Mouse (Mus musculus) thymus, adult 2 months (tissue): ENCODE measurements around the gene Xrcc4.

Experiments used
- CTCF ChIP-seq: fragments of 200-500 bp; IDR thresholded peaks from 2 replicates; pipeline ENCODE4 v1.5.1; 2012; ENCODE audit warnings: mild to moderate bottlenecking, control low read depth, low read length, moderate library complexity, borderline replicate concordance; ENCODE audit not compliant: control insufficient read depth, poor library complexity, insufficient read depth; ENCODE audit errors: extremely low read depth
- POLR2A ChIP-seq: fragments of 200-500 bp; IDR thresholded peaks from 2 replicates; pipeline ENCODE4 v1.6.1; 2012; ENCODE audit warnings: mild to moderate bottlenecking, low read length, control low read depth, moderate library complexity; ENCODE audit not compliant: control insufficient read depth, poor library complexity, insufficient read depth; ENCODE audit errors: extremely low read depth

- TF ChIP-seq POLR2A = no peak
- no peak for TF ChIP-seq CTCF
Measured at GRCm38 (mm10) chr13:89741766-89742685, 347.4 kb downstream of the Xrcc4 start, which contains the start of gene Vcan.
